In genomic region chr10:127317277-127317676, GRCm38 (mm10) we compare ENCODE assay signal across 1 mouse cellular context.
TF ChIP-seq lines count a peak whose summit lies in the region.

No protein-coding gene starts in this region.

TF ChIP-seq in MEL, 35 proteins besides CTCF, POLR2A, EP300 and RAD21:
- TF ChIP-seq MEF2A (IDR thresholded peaks at IDR 0.05; ENCODE audit: extremely low read depth, insufficient replicate concordance, low read depth, low read length, poor library complexity, severe bottlenecking) (no peak), RCOR1 (IDR thresholded peaks at IDR 0.05; ENCODE audit: low read depth, low read length) (peak; percentile 58; the same call in 1 of the 2 replicates), USF2 (IDR thresholded peaks at IDR 0.05; ENCODE audit: borderline replicate concordance in 1 of 2, insufficient read depth in 1 of 2, low read depth in 1 of 2, low read length in 2 of 2) (peak in 1 of 2 experiments; percentile 67; a peak in 1 of 4 replicates), NRF1 (IDR thresholded peaks at IDR 0.05; ENCODE audit: insufficient read depth, low read depth, low read length, poor library complexity, severe bottlenecking) (no peak), MAZ (IDR thresholded peaks at IDR 0.05; ENCODE audit: low read depth, low read length) (peak; percentile 44; the same call in 1 of the 2 replicates), HCFC1 (IDR thresholded peaks at IDR 0.05; ENCODE audit: low read depth, low read length) (no peak), POLR2AphosphoS5 (IDR thresholded peaks at IDR 0.05; ENCODE audit: borderline replicate concordance, low read depth, low read length) (no peak), MYC (IDR thresholded peaks at IDR 0.05; ENCODE audit: low read depth, low read length) (peak; percentile 98), ELF1 (IDR thresholded peaks at IDR 0.05; ENCODE audit: low read depth, low read length) (no peak), TAL1 (IDR thresholded peaks at IDR 0.05; ENCODE audit: low read length) (no peak), ZC3H11A (IDR thresholded peaks at IDR 0.05; ENCODE audit: low read depth, low read length) (no peak), POLR2AphosphoS2 (IDR thresholded peaks at IDR 0.05; ENCODE audit: low read length) (no peak), CHD1 (IDR thresholded peaks at IDR 0.05; ENCODE audit: low read depth, low read length) (no peak), ETS1 (IDR thresholded peaks at IDR 0.05; ENCODE audit: low read depth, low read length) (peak; percentile 90), USF1 (IDR thresholded peaks at IDR 0.05; ENCODE audit: low read depth, low read length) (peak; percentile 94), GABPA (IDR thresholded peaks at IDR 0.05; ENCODE audit: low read depth, low read length) (no peak), GATA1 (IDR thresholded peaks at IDR 0.05; ENCODE audit: low read depth, low read length) (peak; percentile 93), E2F4 (IDR thresholded peaks at IDR 0.05; ENCODE audit: borderline replicate concordance, low read depth, low read length) (no peak), ZMIZ1 (IDR thresholded peaks at IDR 0.05; ENCODE audit: low read depth, low read length) (no peak), TCF12 (IDR thresholded peaks at IDR 0.05; ENCODE audit: low read depth, low read length) (peak; percentile 70), TBP (IDR thresholded peaks at IDR 0.05; ENCODE audit: low read depth, low read length) (0 out of 2 replicates have a peak, but pooled peaks have one; percentile 38), NELFE (IDR thresholded peaks at IDR 0.05; ENCODE audit: low read depth, low read length) (peak; percentile 27; the same call in 1 of the 2 replicates), SMC3 (IDR thresholded peaks at IDR 0.05; ENCODE audit: low read depth, low read length) (no peak), CHD2 (IDR thresholded peaks at IDR 0.05; ENCODE audit: low read length) (no peak), KAT2A (conservative IDR thresholded peaks at IDR 0.05; ENCODE audit: low read depth, low read length) (no peak), SIN3A (IDR thresholded peaks at IDR 0.05; ENCODE audit: low read length) (peak; percentile 89), BHLHE40 (IDR thresholded peaks at IDR 0.05; ENCODE audit: borderline replicate concordance, low read depth, low read length) (peak; percentile 100), MYB (IDR thresholded peaks at IDR 0.05; ENCODE audit: low read depth, low read length) (0 out of 2 replicates have a peak, but pooled peaks have one; percentile 30), JUND (IDR thresholded peaks at IDR 0.05; ENCODE audit: low read depth, low read length) (no peak), UBTF (IDR thresholded peaks at IDR 0.05; ENCODE audit: borderline replicate concordance, insufficient read depth, low read depth, low read length) (no peak), MAFK (IDR thresholded peaks at IDR 0.05; ENCODE audit: borderline replicate concordance, low read depth, low read length) (no peak), MXI1 (IDR thresholded peaks at IDR 0.05; ENCODE audit: low read depth, low read length) (peak; percentile 95), ZNF384 (IDR thresholded peaks at IDR 0.05; ENCODE audit: low read depth, low read length) (no peak), ZKSCAN1 (IDR thresholded peaks at IDR 0.05; ENCODE audit: low read depth, low read length) (no peak), MAX (IDR thresholded peaks at IDR 0.05; ENCODE audit: low read length) (peak; percentile 98)
